Mouse (Mus musculus) thymus, adult 2 months (tissue): ENCODE results near the gene Pfdn5.
"Not testable (repeated sequence)": the region's sequence is repeated elsewhere in the genome, so short reads cannot be mapped to it uniquely, and the experiment has no call there.

Experiments used
- CTCF ChIP-seq: fragments of 200-500 bp; IDR thresholded peaks from 2 replicates; pipeline ENCODE4 v1.5.1; 2012; ENCODE audit warnings: mild to moderate bottlenecking, control low read depth, low read length, moderate library complexity, borderline replicate concordance; ENCODE audit not compliant: control insufficient read depth, poor library complexity, insufficient read depth; ENCODE audit errors: extremely low read depth
- POLR2A ChIP-seq: fragments of 200-500 bp; IDR thresholded peaks from 2 replicates; pipeline ENCODE4 v1.6.1; 2012; ENCODE audit warnings: mild to moderate bottlenecking, low read length, control low read depth, moderate library complexity; ENCODE audit not compliant: control insufficient read depth, poor library complexity, insufficient read depth; ENCODE audit errors: extremely low read depth

- not testable (repeated sequence) for TF ChIP-seq POLR2A, CTCF
Measured at GRCm38 (mm10) chr15:102335925-102336324, 10.0 kb downstream of the Pfdn5 start.
